Comparison of ENCODE assay signal across 10 mouse cellular contexts in genomic region chr2:129893231-129893630, GRCm38 (mm10).
DNase-seq lines count a peak whose midpoint lies in the region; ATAC-seq lines count a peak whose summit lies in the region.
"Had no signal": no experiment of that assay in that cellular context is flagged by ENCODE, and none has a peak within 500 bp of the region (broad histone marks: within the 10 kb centered on the region; RNA-seq: fewer than 3 reads in every experiment).

No protein-coding gene starts in this region.

- H3K4me2 ChIP-seq in liver, embryonic 12.5 days = no peak overlapping the region
- 0 out of 2 replicates have a peak overlapping the region, but pooled peaks have one; percentile 23 for H3K4me2 ChIP-seq in heart, embryonic 12.5 days

- no peaks in the 10 kb centered on the region for H3K27me3 ChIP-seq in liver, embryonic 12.5 days (replicated peaks)
- H3K27me3 ChIP-seq in heart, embryonic 12.5 days (replicated peaks) = no peaks in the 10 kb centered on the region
- no peaks in the 10 kb centered on the region for H3K27me3 ChIP-seq in limb, embryonic 10.5 days (ENCODE audit: low read depth, poor library complexity, severe bottlenecking)

- no peaks in the 10 kb centered on the region for H3K36me3 ChIP-seq in liver, embryonic 12.5 days
- H3K36me3 ChIP-seq in heart, embryonic 12.5 days = no peaks in the 10 kb centered on the region
- H3K36me3 ChIP-seq in limb, embryonic 10.5 days = no peaks in the 10 kb centered on the region

- H3K4me3 ChIP-seq in liver, embryonic 12.5 days = no peak overlapping the region
- H3K4me3 ChIP-seq in heart, embryonic 12.5 days = no peak overlapping the region
- no peak overlapping the region for H3K4me3 ChIP-seq in limb, embryonic 10.5 days

- DNase-seq in gastrocnemius, adult 18-20 months (ENCODE audit: low spot score) = peak; percentile 47
- no peak for DNase-seq in gastrocnemius, postnatal 25 days
- DNase-seq in liver = peak; percentile 9
- DNase-seq in adrenal gland, postnatal 36 days = no peak
- no peak for DNase-seq in limb, embryonic 10.5 days (ENCODE audit: low spot score)
- DNase-seq: cerebellum, adult 18-20 months; thymus, postnatal 36 days had no signal

- no peak overlapping the region for H3K27ac ChIP-seq in liver, embryonic 12.5 days
- no peak overlapping the region for H3K27ac ChIP-seq in heart, embryonic 12.5 days (ENCODE audit: poor library complexity, severe bottlenecking)
- H3K27ac ChIP-seq in limb, embryonic 10.5 days = no peak overlapping the region

- H3K9me3 ChIP-seq in liver, embryonic 12.5 days (replicated peaks) = no peaks in the 10 kb centered on the region
- H3K9me3 ChIP-seq in heart, embryonic 12.5 days (replicated peaks) = peaks cover 4% of the 10 kb centered on the region
- no peaks in the 10 kb centered on the region for H3K9me3 ChIP-seq in limb, embryonic 10.5 days (replicated peaks)

- ATAC-seq in liver, embryonic 12.5 days = no peak
- no peak for ATAC-seq in heart, embryonic 12.5 days (ENCODE audit: insufficient number of reproducible peaks, low FRiP score)
- ATAC-seq in megakaryocyte progenitor cell, adult 5-6 weeks (replicated peaks; ENCODE audit: poor library complexity) = peak; percentile 81

- no peak overlapping the region for H3K9ac ChIP-seq in liver, embryonic 12.5 days
- no peak overlapping the region for H3K9ac ChIP-seq in heart, embryonic 12.5 days

- WGBS in liver, embryonic 12.5 days (ENCODE audit: insufficient replicate concordance) = 34% methylated on average over 7 of the region's 7 CpGs
- 64% methylated on average over 7 of the region's 7 CpGs for WGBS in heart, embryonic 12.5 days
- WGBS in limb, embryonic 10.5 days = 77% methylated on average over 7 of the region's 7 CpGs

- H3K4me1 ChIP-seq in liver, embryonic 12.5 days = no peaks in the 10 kb centered on the region
- H3K4me1 ChIP-seq in heart, embryonic 12.5 days (replicated peaks) = peaks cover 9% of the 10 kb centered on the region
- H3K4me1 ChIP-seq in limb, embryonic 10.5 days = no peaks in the 10 kb centered on the region

Comparison
In these comparisons a context has a peak if more than half of its experiments do, and no peak if none do; other contexts are left out.
1. DNase-seq: peak in gastrocnemius, adult 18-20 months (single experiment) and liver (single experiment); none in gastrocnemius, postnatal 25 days (single experiment), adrenal gland, postnatal 36 days (0 of 2) and limb, embryonic 10.5 days (single experiment).